Mouse (Mus musculus): ENCODE data around the gene Zfp2. TPM values are rescaled to one million over a fixed set of nuclear protein-coding genes. Genes with fewer than 3 reads are reported as not detected.

The Zfp2 gene
- polyA plus RNA-seq, 1 experiment from 2014 or later = 51.0 TPM

Other genes with a start within 250 kb of the Zfp2 start
- 56.7 and 77.1 TPM in 2 replicates for gene Zfp354c, start 88.4 kb downstream of the Zfp2 start, polyA plus RNA-seq (2014; fragmentation: Nextera tagmentation; extraction: Ambion mirVana)
- 1.9 and 2.0 TPM in 2 replicates for gene Zfp879, start 74.6 kb downstream of the Zfp2 start, polyA plus RNA-seq (2014; fragmentation: Nextera tagmentation; extraction: Ambion mirVana)
- not detected in 2 replicates for gene Grm6, start 65.5 kb downstream of the Zfp2 start, polyA plus RNA-seq (2014; fragmentation: Nextera tagmentation; extraction: Ambion mirVana)
- 17.7 and 18.4 TPM in 2 replicates for gene Zfp454, start 28.5 kb downstream of the Zfp2 start, polyA plus RNA-seq (2014; fragmentation: Nextera tagmentation; extraction: Ambion mirVana)
- gene Zfp354b, start 15.5 kb upstream of the Zfp2 start, polyA plus RNA-seq (2014; fragmentation: Nextera tagmentation; extraction: Ambion mirVana) = 3.2 and 4.3 TPM in 2 replicates
- not detected in 2 replicates for gene 4933414I15Rik, start 27.6 kb upstream of the Zfp2 start, polyA plus RNA-seq (2014; fragmentation: Nextera tagmentation; extraction: Ambion mirVana)
- not detected in 2 replicates for gene Prop1, start 37.6 kb upstream of the Zfp2 start, polyA plus RNA-seq (2014; fragmentation: Nextera tagmentation; extraction: Ambion mirVana)
- not detected in 2 replicates for gene Olfr1378, start 50.4 kb upstream of the Zfp2 start, polyA plus RNA-seq (2014; fragmentation: Nextera tagmentation; extraction: Ambion mirVana)
- gene Olfr1377, start 65.8 kb upstream of the Zfp2 start, polyA plus RNA-seq (2014; fragmentation: Nextera tagmentation; extraction: Ambion mirVana) = not detected in 2 replicates
- not detected in 2 replicates for gene Olfr51, start 87.4 kb upstream of the Zfp2 start, polyA plus RNA-seq (2014; fragmentation: Nextera tagmentation; extraction: Ambion mirVana)
- not detected in 2 replicates for gene Olfr54, start 98.1 kb upstream of the Zfp2 start, polyA plus RNA-seq (2014; fragmentation: Nextera tagmentation; extraction: Ambion mirVana)
- not detected in 2 replicates for gene Olfr1375, start 131.9 kb upstream of the Zfp2 start, polyA plus RNA-seq (2014; fragmentation: Nextera tagmentation; extraction: Ambion mirVana)
- gene Zfp354a, start 143.1 kb upstream of the Zfp2 start, polyA plus RNA-seq (2014; fragmentation: Nextera tagmentation; extraction: Ambion mirVana) = 11.1 and 15.0 TPM in 2 replicates

Measured in forebrain, embryonic 14.5 days (tissue).